Mouse (Mus musculus) ES-Bruce4 (cell line): ENCODE results near the gene Tes.

Experiments used
- EP300 ChIP-seq: IDR thresholded peaks from 2 replicates; pipeline ENCODE4 v1.6.1; 2011; ENCODE audit warnings: low read depth, low read length; ENCODE audit not compliant: insufficient read depth
- POLR2A ChIP-seq: IDR thresholded peaks from one replicate; pipeline ENCODE4 v1.8.1; 2011; ENCODE audit warnings: low read length; ENCODE audit not compliant: insufficient read depth

- TF ChIP-seq POLR2A (no peak), EP300 (no peak)
Measured at GRCm38 (mm10) chr6:17112081-17112480, 47.1 kb downstream of the Tes start.
